Mouse (Mus musculus): ENCODE measurements at regions not wholly inside any gene's neighbourhood (a gene's known extent, or its start where the extent isn't known, plus 50 kb on each side); places are given as distances from the start of the nearest gene placed in this dataset.
"Not testable (repeated sequence)": the region's sequence is repeated elsewhere in the genome, so short reads cannot be mapped to it uniquely, and the experiment has no call there.

- DNase-seq, result no peak
These were observed 928.4 kb upstream of the Mms22l start for GRCm38 (mm10) chr4:23567827-23568226.

- no peak for DNase-seq
These were observed 923.2 kb upstream of the Mms22l start for GRCm38 (mm10) chr4:23573013-23573412.

- no peak for DNase-seq
These were observed 908.8 kb upstream of the Mms22l start for GRCm38 (mm10) chr4:23587412-23587811.

DNA sequence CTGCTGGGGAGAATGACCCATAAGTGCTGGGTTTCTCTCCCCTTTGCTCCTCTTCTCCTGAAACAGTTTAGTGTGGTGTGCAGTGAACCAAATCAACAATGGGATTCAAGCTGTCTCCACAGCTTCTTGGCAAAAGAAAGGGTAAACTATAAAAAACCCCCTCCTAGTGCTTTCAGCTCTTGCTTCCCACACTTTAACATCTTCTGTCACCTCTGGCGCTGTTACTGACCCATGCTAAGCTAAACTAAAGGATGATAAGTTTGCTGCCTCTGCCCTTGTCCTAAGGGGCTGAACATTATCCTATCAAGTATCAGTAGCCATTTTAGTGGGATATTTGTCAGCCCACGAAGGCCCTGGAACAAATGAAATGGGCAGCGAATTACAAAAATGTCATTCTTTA, 905.4 kb upstream of the Mms22l start:
- DNase-seq, result no peak

DNA sequence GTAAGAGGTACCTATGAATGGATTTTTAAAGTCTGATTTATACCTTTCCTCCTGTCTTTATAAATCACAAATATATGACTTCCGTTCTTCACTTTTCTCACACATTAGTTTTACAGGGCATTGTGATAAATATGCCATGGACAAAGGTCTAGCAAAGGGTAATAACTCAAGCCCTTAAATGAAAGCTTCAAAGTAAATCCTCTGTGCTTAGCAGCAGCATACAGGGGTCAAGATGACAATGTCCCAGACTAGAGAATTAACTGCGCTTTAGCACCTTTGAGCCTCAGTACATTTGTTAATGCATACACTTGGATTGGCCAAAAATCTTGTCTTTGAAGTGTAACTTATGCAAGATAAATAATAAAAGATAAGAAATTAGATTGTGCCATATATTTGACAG, 904.7 kb upstream of the Mms22l start:
- no peak for DNase-seq

DNA sequence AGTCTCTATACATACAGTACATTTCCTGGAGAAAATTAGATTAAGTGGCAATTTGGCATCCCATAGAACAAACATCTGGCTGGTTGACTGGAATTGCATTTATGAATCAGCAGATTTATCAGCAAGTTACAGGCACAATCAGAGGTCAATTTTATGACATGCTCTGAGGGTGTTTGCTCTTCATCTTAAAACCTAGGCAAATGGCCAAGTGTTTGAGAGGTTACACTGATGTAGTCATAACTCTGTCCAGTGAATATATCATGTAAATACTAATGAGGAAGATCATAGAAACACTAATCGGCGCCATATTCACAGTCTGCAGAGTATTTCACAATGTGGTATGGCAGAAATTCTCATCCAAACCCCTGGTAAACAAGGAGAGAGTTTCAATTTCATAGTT, 896.2 kb upstream of the Mms22l start:
- DNase-seq, result no peak

DNA sequence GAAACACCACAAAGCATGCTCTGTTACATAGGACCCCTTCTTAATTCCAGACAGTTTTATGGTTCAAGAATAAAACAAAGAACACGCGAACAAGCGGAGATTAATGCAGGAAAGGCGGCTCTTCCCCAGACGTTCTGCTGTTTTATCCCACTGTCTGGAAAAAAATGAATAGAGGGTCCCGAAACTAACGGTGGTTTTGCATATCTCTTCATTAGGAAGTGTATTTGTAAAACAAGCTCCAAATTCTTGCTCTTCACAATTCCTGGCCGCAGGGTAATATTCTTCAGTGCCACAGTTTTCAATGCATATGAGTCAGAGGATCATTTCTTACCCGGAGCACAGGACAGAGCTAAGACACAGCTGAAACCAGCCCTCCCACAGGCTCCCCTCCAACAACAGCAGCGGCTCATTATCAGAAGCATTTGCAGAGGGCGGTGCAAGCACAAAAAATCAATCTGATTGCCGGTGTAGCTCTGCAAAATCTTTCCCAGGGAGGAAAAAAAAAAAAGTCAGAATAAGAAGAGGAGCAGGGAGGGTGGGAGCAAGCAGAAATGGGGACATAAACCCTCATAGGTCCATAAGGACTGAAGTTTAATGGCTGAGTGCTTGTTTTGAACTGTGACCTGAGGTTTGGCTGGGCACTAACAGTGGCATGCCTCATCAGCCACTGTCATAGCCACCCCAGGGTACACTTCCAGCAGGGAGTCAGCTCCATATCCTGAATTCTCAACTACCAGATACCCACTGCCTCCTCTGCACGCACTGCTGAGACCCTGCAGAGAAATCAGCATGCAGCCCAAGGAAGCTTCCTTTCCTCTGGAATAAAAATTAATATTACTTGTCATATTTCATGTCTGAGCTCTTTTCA, 894.6 kb upstream of the Mms22l start:
- no peak for DNase-seq

GRCm38 (mm10) chr4:23602294-23602932, 893.8 kb upstream of the Mms22l start:
- no peak for DNase-seq

- DNase-seq, result no peak
These were observed 888.9 kb upstream of the Mms22l start for GRCm38 (mm10) chr4:23607348-23607747.

DNA sequence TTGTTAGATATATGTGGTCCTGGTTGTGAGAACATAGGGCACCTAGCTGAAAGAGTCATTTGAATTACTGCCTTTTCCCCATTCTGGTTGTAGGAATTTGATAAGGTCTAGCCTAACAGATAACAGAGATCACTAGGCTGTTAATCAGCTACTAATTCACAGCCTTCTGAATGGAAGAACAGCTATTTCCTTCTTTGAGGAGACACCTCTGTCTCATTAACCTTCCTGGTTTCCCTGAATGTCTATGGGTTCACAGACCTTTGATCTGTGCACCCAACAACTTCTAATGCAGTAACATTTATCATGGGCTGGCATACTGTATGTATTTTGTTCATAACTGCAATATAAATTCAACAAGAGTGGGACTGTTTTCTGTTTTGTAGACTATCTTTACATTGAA, 875.0 kb upstream of the Mms22l start:
- DNase-seq, result no peak

- DNase-seq, result no peak
These were observed 874.0 kb upstream of the Mms22l start for GRCm38 (mm10) chr4:23622231-23622630.

DNA sequence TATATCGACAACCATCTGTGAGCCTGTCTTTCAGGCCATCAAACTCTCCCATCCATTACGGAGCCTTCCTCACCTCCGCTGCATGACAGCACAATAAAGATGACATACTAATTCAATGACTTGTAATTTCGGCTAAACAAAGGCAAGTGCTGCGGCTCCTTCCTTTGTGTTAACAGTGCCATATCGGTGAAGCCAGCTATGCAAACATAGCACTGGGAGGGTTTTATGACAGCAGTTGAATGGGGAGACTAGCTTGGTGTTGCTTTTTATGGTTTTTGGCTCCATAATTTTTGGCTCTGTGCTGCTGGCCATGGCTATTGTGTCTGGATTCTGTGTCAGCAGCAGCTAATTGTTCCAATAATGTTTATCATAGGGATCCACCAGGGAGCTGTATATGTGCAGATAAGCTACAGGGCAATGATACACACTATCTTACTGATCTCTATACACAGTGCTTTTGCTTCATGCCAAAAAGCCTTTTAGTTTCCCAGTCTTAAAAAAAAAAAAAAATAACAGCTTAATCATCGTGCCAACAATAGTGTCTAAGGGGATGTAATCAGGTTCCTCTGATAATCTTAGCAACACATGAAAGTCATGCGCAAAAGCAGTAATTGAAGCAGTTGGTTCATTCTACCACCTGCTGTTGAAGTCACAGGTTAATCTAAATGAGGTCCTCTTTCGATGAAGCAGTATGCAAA, 859.9 kb upstream of the Mms22l start:
- DNase-seq, result no peak

DNA sequence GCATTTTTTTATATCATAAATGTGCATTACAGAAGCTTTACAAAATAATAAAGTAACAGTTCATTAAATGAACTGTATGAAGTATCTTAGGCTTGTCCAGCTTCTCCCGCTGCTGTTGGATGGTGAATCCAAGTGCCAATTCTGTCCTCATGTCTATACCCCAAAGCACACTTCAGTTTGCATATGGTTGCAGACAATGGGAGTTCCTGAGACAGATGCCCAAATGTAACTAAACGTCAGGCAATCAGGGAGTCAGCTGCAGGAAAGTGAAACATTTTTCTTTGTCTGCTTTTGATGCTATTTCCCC, 859.4 kb upstream of the Mms22l start:
- DNase-seq, result no peak

GRCm38 (mm10) chr4:23656671-23657070, 839.6 kb upstream of the Mms22l start:
- not testable (repeated sequence) for DNase-seq

- DNase-seq, result no peak
These were observed 827.4 kb upstream of the Mms22l start for GRCm38 (mm10) chr4:23668896-23669295.

DNA sequence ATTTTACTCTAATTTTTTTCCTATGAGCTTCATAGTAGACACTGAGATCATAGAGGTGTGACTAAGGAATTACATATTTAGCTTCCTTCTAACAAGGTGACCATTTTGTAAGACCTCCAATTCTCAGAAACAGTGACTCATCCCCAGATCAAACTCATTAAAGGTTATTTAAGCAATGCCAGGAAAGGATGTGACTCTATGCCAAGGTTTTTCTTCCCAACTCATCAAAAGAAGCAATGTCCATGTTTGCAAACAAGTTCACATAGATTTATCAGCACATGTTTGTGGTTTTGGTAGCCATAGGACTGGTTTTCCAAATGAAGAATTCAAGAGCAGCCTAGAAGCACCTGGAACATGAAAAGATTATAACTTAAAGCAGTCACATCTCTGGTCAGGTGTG, 792.6 kb upstream of the Mms22l start:
- DNase-seq, result no peak

DNA sequence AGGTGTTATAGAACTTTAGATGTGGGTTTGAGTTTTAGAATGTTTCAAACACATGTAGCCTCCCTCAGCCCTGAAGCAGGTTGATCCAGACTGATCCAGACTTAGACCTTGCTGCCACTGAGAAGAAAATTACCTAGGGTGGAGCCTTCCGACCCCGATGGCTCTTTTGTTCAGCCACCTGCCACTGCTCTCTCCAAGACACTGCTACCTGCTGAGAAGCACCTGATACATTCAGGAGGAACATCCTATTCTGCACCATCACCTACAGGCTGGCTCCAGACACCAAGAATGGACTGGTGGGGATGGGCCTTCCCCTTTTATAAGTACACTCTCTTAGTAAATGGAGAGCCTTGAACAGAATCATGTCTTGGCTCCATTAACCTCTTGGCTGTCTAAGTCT, 785.5 kb upstream of the Mms22l start:
- no peak for DNase-seq

GRCm38 (mm10) chr4:23713781-23714415, 782.4 kb upstream of the Mms22l start:
- no peak for DNase-seq

GRCm38 (mm10) chr4:23727846-23728245, 768.4 kb upstream of the Mms22l start:
- no peak for DNase-seq

DNA sequence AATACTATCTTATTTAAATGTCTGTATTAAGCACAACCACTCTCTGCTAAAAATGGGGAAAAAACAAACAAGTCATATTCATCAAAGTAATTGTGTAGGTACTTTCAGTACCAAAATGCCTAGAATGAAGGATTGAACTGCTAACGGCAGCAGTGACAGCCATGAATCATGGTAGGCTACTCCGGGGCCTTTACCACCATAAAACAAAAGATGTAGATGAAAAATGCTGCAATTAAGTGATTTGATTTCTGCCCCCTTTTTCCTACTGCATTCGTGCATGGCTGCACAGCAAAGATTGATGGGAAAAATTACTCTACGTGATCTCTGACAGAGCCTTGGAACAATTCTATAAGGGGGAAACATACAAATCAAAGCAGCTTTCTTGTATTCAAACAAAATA, 763.8 kb upstream of the Mms22l start:
- DNase-seq, result no peak

DNA sequence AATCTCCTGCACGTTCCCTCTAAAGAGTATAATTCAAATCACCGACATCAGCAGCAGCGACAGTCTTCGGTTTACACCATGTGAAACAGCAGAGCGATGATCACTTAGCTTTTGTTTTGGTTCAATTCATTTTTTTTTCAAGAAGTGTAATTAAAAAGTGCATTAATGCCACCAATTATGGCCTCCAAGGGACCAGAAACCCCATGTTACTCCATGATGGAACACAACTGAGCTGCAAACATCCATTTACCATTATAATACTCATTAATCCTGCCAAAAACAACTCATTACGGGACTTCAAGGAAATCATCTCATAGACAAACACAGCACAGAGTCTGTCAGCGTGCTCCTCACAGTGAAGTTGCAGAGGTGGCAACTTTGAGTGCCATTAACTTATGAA, 752.2 kb upstream of the Mms22l start:
- no peak for DNase-seq

DNA sequence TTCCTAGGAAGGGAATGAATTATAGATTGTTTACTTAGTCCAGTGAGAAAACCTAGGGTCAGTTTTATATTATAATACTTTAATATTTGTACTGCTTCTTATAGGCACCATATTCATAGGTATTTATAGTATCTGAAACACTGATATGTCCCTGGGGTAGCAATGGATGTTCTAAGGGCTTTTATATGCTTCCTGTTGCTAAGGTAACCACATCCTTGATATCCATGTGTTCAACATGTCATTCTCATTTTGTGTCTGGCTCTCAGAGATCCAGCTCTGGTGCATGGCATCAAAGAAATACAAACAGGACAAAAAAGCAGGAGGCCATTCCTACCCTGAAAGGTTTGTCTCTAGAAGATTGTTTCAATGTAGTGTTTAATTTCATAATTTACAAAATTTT, 738.2 kb upstream of the Mms22l start:
- DNase-seq, result no peak

DNA sequence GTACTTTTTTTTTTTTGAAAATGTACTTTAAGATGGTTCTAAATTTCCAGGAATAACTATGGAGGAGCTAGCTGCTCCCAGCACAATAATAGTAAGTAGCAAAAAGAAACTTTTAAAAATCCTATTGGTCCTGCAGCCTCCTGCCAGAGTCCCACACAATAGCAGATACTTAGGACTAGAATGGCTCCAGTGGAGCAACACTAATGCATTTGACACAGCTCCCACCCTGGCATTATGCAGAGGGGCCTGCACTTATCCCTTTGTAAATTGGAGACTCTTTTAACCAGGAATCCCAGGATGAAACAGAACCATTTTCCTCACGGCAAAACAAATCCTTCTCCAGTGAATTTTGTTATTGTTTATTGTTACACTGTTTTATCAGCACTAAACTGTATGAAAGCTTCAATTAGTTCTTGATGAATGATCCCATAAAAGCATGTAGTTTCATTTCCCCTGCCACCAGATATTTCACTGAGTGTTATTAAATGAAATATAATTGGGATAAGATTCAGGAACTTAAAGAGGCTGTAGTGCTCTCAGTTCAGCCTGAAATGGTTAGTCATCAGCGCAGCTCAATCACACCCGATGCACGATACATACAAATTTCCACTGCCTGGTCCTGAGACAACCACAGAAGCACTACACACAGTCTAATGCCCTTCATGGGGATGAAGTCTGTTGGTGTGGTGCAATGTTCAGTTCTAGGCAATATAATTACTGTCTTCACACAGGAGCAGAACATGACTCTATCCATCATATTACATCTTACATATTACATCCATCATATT, 708.6 kb upstream of the Mms22l start:
- no peak for DNase-seq

Measured in cerebellum, adult 8-10 months (tissue).